Mouse (Mus musculus) brain, adult 2 months (tissue): ENCODE results near the gene Zfp217.

Source experiments
- DNase-seq: peaks from one replicate; pipeline ENCODE4 v3.0.0; 2011; ENCODE audit warnings: low read depth, low spot score

Zfp217 gene

DNA sequence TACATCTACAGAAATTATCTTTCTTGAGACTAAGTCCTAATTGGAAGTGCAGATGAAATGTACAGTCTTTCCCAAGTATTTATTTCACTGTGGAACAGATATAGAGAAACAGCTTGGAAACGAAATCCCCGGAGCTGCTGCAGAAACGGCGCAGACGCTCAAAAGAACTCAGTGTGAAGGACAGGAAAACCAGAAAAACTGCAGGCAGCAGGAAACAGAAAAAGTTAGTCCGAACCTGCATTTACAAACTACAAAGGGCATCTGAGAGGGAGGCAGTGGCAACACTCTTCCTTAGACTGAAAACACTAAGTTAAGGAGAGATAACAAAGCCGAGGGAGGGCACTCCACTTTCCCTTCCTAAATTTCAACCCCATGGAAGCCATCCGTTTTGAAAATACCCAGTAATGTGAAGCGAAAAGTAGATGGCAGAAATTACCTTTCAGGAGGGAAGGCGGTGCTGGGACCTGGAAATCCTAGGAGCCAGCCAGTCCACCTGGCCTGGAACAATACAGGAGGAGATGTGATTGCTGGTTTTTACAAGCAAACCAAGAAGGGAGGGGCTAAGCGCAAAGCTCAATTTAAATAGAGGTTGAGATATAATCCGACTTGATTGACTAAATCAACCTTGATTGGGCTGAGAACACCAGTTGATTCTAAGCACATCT is 13.7 kb downstream of the Zfp217 start:
- DNase-seq, result no peak

GRCm38 (mm10) chr2:170133093-170133731 is 14.7 kb downstream of the Zfp217 start:
- peak; percentile 60 for DNase-seq

GRCm38 (mm10) chr2:170132716-170133092 is 15.2 kb downstream of the Zfp217 start:
- no peak for DNase-seq

GRCm38 (mm10) chr2:170131981-170132460 is 15.9 kb downstream of the Zfp217 start:
- no peak for DNase-seq

- peak; percentile 64 for DNase-seq
Measured at GRCm38 (mm10) chr2:170130780-170131645, 16.9 kb downstream of the Zfp217 start.

DNA sequence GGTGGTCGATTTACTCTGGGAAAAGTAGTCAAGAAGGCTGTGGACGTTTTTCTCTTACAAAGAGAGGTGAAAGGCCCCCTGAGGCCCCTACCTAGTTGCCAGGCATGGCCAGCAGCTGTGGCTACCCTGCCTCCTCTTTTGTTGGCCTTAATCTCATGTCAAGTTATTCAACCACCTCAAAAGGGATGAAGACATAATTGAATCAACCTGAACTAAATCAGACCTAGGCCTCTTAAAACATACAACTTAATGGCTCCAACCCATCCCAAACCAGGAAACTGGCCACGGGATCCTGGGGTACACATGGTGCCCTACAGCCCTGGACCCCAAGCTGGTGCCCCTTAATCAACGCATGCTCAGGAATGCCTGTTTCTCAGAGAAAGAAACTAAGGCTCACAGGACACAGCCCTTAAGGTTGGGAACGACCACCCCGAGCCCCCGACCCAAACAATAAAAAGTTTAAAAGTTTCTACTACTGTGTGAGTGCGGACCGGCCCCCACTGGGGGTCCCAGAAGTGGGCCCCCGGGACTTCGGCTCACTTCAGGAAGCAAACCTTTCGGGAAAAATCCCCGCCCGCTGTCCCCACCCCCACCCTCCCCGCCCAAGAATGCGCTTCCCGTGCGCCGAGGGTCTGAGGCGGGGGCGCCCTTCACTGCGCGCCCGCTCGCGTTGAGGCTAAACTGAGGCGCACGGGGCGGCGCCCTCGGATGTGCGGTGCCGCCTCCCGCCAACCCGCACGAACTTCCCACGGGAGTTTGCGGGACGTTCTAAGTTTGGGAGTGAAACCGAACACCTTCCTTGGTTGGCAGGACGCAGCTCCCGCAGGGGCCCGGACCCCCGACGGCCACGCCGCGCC is 17.8 kb downstream of the Zfp217 start:
- DNase-seq, result no peak

DNA sequence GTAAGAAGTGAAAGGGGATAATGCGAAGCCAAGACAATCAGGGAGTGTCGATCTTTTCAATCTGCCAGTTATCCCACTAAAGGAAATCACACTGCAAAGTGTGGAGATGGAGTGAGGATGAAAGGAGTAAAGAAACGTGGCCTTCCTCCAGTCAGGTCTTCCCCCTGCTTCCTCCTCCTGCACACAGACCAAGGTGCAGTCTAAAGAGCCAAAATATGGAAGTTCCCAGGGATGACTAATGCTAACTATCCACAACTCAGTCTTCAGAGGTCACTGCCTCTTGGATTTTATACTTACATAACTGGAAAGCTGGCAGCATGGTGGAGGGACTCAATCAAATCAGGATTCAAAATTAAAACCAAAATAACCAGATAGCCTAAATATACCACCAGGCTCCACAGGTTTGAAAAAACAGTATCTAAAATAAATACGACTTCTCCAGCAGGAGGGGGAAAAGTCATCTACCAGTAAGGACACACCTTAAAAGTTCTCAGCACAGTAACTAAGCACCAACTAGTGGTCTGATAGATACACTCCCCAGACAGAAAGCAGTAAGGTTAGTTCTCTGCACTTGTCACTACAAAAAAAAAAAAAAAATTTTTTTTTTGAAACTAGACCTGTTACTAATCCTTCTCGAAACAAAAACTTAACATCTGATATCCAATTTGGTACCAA is 18.5 kb downstream of the Zfp217 start:
- DNase-seq, result no peak

GRCm38 (mm10) chr2:170128461-170129247 is 19.2 kb downstream of the Zfp217 start:
- DNase-seq, result no peak

GRCm38 (mm10) chr2:170127523-170127922 is 20.4 kb downstream of the Zfp217 start:
- DNase-seq, result no peak

DNA sequence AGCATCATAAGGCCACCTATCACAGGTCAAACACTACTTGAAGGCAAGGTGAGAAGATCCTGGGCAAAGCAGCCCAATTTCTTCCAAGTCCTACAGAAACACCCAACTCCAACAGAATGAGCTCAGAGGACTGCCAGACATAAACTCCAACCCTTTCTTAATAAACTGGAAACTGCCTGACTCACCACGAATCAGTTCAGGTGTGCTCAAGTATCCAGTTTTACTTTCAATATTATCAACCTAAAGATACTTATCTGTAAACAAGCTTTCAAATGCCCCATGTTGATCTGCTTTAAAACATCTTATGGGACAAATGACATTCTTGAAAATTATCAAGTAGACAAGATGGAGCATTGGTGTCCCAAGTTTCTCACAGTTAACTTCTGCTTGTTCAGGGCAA is 21.6 kb downstream of the Zfp217 start:
- DNase-seq, result no peak

DNA sequence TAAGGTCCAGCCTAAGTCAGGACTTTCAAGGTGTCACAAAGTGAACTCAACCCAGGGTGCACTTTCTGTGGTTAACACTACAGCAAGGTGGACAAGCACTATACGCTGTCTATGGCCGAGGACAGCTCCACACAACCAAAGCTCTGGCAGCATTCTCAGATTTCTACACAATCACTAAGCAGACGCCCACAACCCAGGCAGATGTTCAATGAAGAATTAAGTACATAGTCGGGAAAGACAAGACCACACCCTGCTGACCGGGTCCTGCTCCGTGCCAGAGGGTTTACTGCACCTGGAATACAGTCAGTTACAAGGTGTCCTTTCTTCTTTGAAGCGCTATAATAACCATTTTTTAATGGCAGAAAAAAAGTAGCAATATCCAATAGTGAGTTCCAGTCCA is 25.7 kb downstream of the Zfp217 start:
- DNase-seq, result no peak

GRCm38 (mm10) chr2:170120139-170121027 is 27.5 kb downstream of the Zfp217 start:
- no peak for DNase-seq

- DNase-seq, result peak; percentile 76
Measured at GRCm38 (mm10) chr2:170116704-170117281, 31.1 kb downstream of the Zfp217 start.

DNA sequence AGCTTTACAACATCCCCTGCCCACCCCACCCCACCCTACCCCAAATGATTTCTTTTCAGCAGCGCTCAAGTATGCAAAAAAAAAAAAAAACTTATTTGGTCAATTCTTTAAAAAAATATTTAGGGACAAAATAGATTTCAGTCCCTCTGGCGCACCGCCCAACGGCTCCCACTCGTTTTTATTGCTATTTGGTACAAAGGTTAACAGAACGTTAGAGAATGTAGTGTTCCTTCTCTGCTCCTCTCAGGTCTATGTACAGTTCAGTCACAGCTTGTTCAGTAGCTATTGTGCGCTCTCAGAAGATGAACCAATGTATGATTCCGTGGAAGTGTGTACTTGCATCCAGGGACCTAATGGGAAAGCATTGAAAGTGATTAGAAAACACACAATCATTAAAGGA is 37.6 kb downstream of the Zfp217 start:
- no peak for DNase-seq

DNA sequence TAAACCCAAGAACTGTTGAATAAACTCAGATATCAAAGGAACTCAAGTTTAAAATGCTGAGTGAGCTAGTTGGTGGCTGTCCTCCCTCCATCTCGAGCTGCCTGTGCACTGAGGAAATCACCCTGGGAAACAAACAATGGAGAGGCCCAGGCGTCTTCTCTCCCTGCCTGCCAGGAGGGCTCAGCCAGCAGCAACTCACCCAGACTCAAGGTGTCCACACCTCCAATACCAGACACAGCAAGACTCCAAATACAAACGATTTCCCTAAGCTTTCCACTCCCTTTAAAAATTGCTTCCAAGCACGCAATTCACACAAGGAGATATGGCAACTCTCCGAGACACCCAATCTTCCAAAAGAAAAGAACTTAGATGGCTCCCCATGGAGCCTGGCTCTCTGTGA is 38.4 kb downstream of the Zfp217 start:
- DNase-seq, result no peak

DNA sequence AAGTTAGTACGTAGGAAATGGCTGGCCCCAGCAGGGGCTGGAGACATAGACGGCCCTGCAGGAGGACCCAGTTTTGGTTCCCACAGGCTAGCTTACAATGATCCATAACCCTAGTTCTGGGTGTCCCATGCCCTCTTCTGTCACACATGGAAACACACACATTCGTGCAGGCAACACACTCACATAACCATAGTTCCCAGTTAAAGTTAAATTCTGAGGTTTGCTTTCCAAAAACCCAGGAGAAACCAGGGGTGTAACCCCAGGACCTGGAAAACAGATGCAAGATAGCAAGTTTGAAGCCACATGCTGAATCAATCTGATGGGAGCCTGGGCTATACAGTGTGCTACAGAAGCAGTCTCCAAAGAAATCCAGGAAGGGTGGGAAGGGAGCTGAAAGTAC is 40.1 kb downstream of the Zfp217 start:
- DNase-seq, result no peak

DNA sequence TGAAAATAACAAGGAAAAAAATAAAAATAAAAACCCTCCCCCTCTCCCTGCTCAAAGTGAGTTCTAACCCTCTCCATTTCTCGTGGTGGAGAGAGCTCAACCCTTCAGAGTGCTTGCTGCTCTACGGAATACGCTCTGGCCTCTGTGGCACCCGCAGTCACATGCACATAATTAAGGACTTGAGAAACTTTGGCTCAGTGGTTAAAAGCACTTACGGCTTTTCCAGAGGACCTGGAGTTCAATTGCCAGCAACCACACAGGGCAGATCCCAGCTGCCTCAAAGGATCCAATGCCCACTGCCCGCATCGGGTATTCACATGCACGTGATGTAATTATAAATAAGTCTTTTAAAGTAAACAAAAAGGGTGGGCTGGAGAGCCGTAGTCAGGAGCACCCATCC is 41.9 kb downstream of the Zfp217 start:
- no peak for DNase-seq

GRCm38 (mm10) chr2:170104396-170104795 is 43.5 kb downstream of the Zfp217 start:
- no peak for DNase-seq

- peak; percentile 69 for DNase-seq
Measured at GRCm38 (mm10) chr2:170103852-170104251, 44.1 kb downstream of the Zfp217 start.
